ENCODE assay signal across 7 mouse cellular contexts in genomic region chr19:45005444-45005843, GRCm38 (mm10). TPM values are rescaled to one million over a fixed set of nuclear protein-coding genes. Genes with fewer than 3 reads are reported as not detected.
A peak's percentile ranks its signal among the peaks of the same experiment; 100 is the strongest.
DNase-seq lines count a peak whose midpoint lies in the region; ATAC-seq and TF ChIP-seq lines count a peak whose summit lies in the region.

Gene Twnk (plus strand): TSS chr19:45005663.

- H3K9ac ChIP-seq in hindbrain, postnatal 0 days (replicated peaks; ENCODE audit: low read length), result peak within 1 kb of the TSS; percentile 73
- peak within 1 kb of the TSS; percentile 91 for H3K9ac ChIP-seq in stomach, embryonic 16.5 days (ENCODE audit: low read length)

- H3K4me3 ChIP-seq in hindbrain, postnatal 0 days (ENCODE audit: low read length), result peak within 1 kb of the TSS; percentile 71
- peak within 1 kb of the TSS; percentile 78 for H3K4me3 ChIP-seq in midbrain, embryonic 10.5 days
- peak within 1 kb of the TSS; percentile 99 for H3K4me3 ChIP-seq in stomach, embryonic 16.5 days (replicated peaks; ENCODE audit: low read length)

- peak; percentile 70 for DNase-seq in Muller cell, postnatal 12 days (ENCODE audit: inconsistent ontology term)
- DNase-seq in brain, adult 2 months (ENCODE audit: low read depth, low spot score), result peak; percentile 51
- DNase-seq in gastrocnemius, postnatal 10 days, result no peak
- peak; percentile 48 for DNase-seq in hindbrain, postnatal 0 days (ENCODE audit: low spot score)
- DNase-seq in left cerebral cortex, postnatal 4 days, result no peak
- no peak for DNase-seq in midbrain, embryonic 10.5 days (ENCODE audit: low spot score)

- peak within 1 kb of the TSS; percentile 93 for H3K4me2 ChIP-seq in hindbrain, postnatal 0 days (ENCODE audit: low read depth, low read length)
- H3K4me2 ChIP-seq in stomach, embryonic 16.5 days (ENCODE audit: low read depth, low read length), result peak within 1 kb of the TSS; percentile 75

- intact Hi-C loops in left cerebral cortex, postnatal 4 days (cut with DNase I), result no loop called here

- peaks cover 14% of the 10 kb centered on the region for H3K4me1 ChIP-seq in hindbrain, postnatal 0 days (ENCODE audit: insufficient read depth, low read length)
- peaks cover 41% of the 10 kb centered on the region for H3K4me1 ChIP-seq in midbrain, embryonic 10.5 days
- peaks cover 18% of the 10 kb centered on the region for H3K4me1 ChIP-seq in stomach, embryonic 16.5 days (ENCODE audit: control insufficient read depth, insufficient read depth, low read length)

- H3K27me3 ChIP-seq in hindbrain, postnatal 0 days (ENCODE audit: insufficient read depth, low read length), result no peaks in the 10 kb centered on the region
- H3K27me3 ChIP-seq in midbrain, embryonic 10.5 days (ENCODE audit: low read depth, poor library complexity, severe bottlenecking), result no peaks in the 10 kb centered on the region
- no peaks in the 10 kb centered on the region for H3K27me3 ChIP-seq in stomach, embryonic 16.5 days (ENCODE audit: control insufficient read depth, insufficient read depth, low read length)

- no peaks in the 10 kb centered on the region for H3K9me3 ChIP-seq in hindbrain, postnatal 0 days (ENCODE audit: low read length)
- no peaks in the 10 kb centered on the region for H3K9me3 ChIP-seq in midbrain, embryonic 10.5 days (replicated peaks)
- H3K9me3 ChIP-seq in stomach, embryonic 16.5 days (replicated peaks; ENCODE audit: control insufficient read depth, low read length), result no peaks in the 10 kb centered on the region

- peaks cover 22% of the 10 kb centered on the region for H3K36me3 ChIP-seq in hindbrain, postnatal 0 days (ENCODE audit: insufficient read depth, low read length)
- H3K36me3 ChIP-seq in midbrain, embryonic 10.5 days, result peaks cover 74% of the 10 kb centered on the region
- 0 out of 2 replicates have a peak, but pooled peaks cover 1% of the 10 kb centered on the region for H3K36me3 ChIP-seq in stomach, embryonic 16.5 days (ENCODE audit: control insufficient read depth, insufficient read depth, low read length)

- ATAC-seq in hindbrain, postnatal 0 days, result 0 out of 2 replicates have a peak, but pooled peaks have one; percentile 1
- ATAC-seq in stomach, embryonic 16.5 days (ENCODE audit: insufficient read depth, low FRiP score), result no peak

- TF ChIP-seq CTCF in hindbrain, postnatal 0 days (IDR thresholded peaks at IDR 0.05; ENCODE audit: low read depth), result no peak

- WGBS in hindbrain, postnatal 0 days, result 10% methylated on average over 16 of the region's 16 CpGs
- 12% methylated on average over 16 of the region's 16 CpGs for WGBS in midbrain, embryonic 10.5 days
- 10% methylated on average over 16 of the region's 16 CpGs for WGBS in stomach, embryonic 16.5 days

- peak within 1 kb of the TSS; percentile 81 for H3K27ac ChIP-seq in hindbrain, postnatal 0 days
- H3K27ac ChIP-seq in midbrain, embryonic 10.5 days (replicated peaks), result peak within 1 kb of the TSS; percentile 86
- H3K27ac ChIP-seq in stomach, embryonic 16.5 days (ENCODE audit: low read length), result peak within 1 kb of the TSS; percentile 82

RNA-seq across cellular contexts. Expression of gene Twnk, which starts in this region (rescaled TPM):
- 10 to 100 TPM; 13.8 to 14.7 TPM for total RNA-seq in gastrocnemius, postnatal 10 days (2021)
- total RNA-seq in hindbrain, postnatal 0 days (2014; rRNA removed), result 7.5 and 8.6 TPM in 2 replicates
- 8.2 and 8.5 TPM in 2 replicates for polyA plus RNA-seq in hindbrain, postnatal 0 days (2015; fragmentation: Nextera tagmentation; extraction: Ambion mirVana)
- 10 to 100 TPM; 16.0 to 17.3 TPM for total RNA-seq in left cerebral cortex, postnatal 4 days (2021)
- 31.4 and 33.6 TPM in 2 replicates for polyA plus RNA-seq in midbrain, embryonic 10.5 days (2016; fragmentation: Nextera tagmentation; extraction: Ambion mirVana)
- 17.1 and 17.2 TPM in 2 replicates for polyA plus RNA-seq in stomach, embryonic 16.5 days (2015; fragmentation: Nextera tagmentation; extraction: Ambion mirVana)

Comparison
In these comparisons a context has a peak if more than half of its experiments do, and no peak if none do; other contexts are left out.
1. DNase-seq: peak in Muller cell, postnatal 12 days (single experiment), brain, adult 2 months (single experiment) and hindbrain, postnatal 0 days (single experiment); none in gastrocnemius, postnatal 10 days (single experiment), left cerebral cortex, postnatal 4 days (single experiment) and midbrain, embryonic 10.5 days (single experiment).
2. Peak in every context shown above with its lines, with median percentiles within 50 percentile points of each other: H3K27ac ChIP-seq and H3K4me3 ChIP-seq.